Mouse (Mus musculus) granulocyte monocyte progenitor cell, adult 5-6 weeks (primary cell): ENCODE results near the gene Pglyrp3. TPM values are rescaled to one million over a fixed set of nuclear protein-coding genes. Genes with fewer than 3 reads are reported as not detected.
"Not testable (repeated sequence)": the region's sequence is repeated elsewhere in the genome, so short reads cannot be mapped to it uniquely, and the experiment has no call there.

ENCODE experiments used
- ATAC-seq: replicated peaks from 2 replicates; pipeline ENCODE4 v1.8.0; 2016; ENCODE audit warnings: mild to moderate bottlenecking, moderate TSS enrichment, inconsistent platforms; ENCODE audit not compliant: poor library complexity, severe bottlenecking
- total RNA-seq, 2 experiments: library from RNA; stranded (forward) in 1 of 2; stranded (reverse) in 1 of 2; fragments of 200-712, 200-1000 nt in 1 of 2; fragments of >200 nt in 1 of 2; fragmentation: Nextera tagmentation in 1 of 2; gene quantifications; 2 replicates each; pipeline ENCODE4 v1.2.3; 2014 to 2017

Pglyrp3 gene
- total RNA-seq (2014; fragmentation: Nextera tagmentation): not detected in 2 replicates
- not detected in 2 replicates for total RNA-seq (2017)

- no peak for ATAC-seq
Observed at GRCm38 (mm10) chr3:92014283-92014682, at the start of gene Pglyrp3. TSS of gene Pglyrp3 (plus strand) at chr3:92014583.

- no peak for ATAC-seq
Observed at GRCm38 (mm10) chr3:92011001-92011400, 3.4 kb upstream of the Pglyrp3 start.

- ATAC-seq: not testable (repeated sequence)
Observed at GRCm38 (mm10) chr3:92024541-92024940, 10.2 kb downstream of the Pglyrp3 start.

GRCm38 (mm10) chr3:92033203-92033602 is 18.8 kb downstream of the Pglyrp3 start:
- ATAC-seq: no peak

GRCm38 (mm10) chr3:92033892-92034291 is 19.5 kb downstream of the Pglyrp3 start:
- no peak for ATAC-seq

GRCm38 (mm10) chr3:92050382-92051054 is 36.1 kb downstream of the Pglyrp3 start:
- no peak; the same call in 1 of the 2 replicates for ATAC-seq

GRCm38 (mm10) chr3:92080462-92081284 is 66.3 kb downstream of the Pglyrp3 start:
- peak; percentile 64 for ATAC-seq

Other genes with a start within 250 kb of the Pglyrp3 start
- gene Lor, start 68.6 kb downstream of the Pglyrp3 start, total RNA-seq (2014; fragmentation: Nextera tagmentation): not detected in 2 replicates
- not detected in 2 replicates for gene Lor, start 68.6 kb downstream of the Pglyrp3 start, total RNA-seq (2017)
- gene Prr9, start 109.4 kb downstream of the Pglyrp3 start, total RNA-seq (2014; fragmentation: Nextera tagmentation): not detected in 2 replicates
- gene Prr9, start 109.4 kb downstream of the Pglyrp3 start, total RNA-seq (2017): not detected in 2 replicates
- not detected in 2 replicates for gene Lelp1, start 128.2 kb downstream of the Pglyrp3 start, total RNA-seq (2014; fragmentation: Nextera tagmentation)
- gene Lelp1, start 128.2 kb downstream of the Pglyrp3 start, total RNA-seq (2017): not detected in 2 replicates
- not detected in 2 replicates for gene Sprr2a1, start 201.2 kb downstream of the Pglyrp3 start, total RNA-seq (2014; fragmentation: Nextera tagmentation)
- not detected in 2 replicates for gene Sprr2a1, start 201.2 kb downstream of the Pglyrp3 start, total RNA-seq (2017)
- not detected in 2 replicates for gene Sprr2a2, start 201.3 kb downstream of the Pglyrp3 start, total RNA-seq (2014; fragmentation: Nextera tagmentation)
- gene Sprr2a2, start 201.3 kb downstream of the Pglyrp3 start, total RNA-seq (2017): not detected in 2 replicates